Mouse (Mus musculus): Measurements from ENCODE around the gene Sap25. TPM values are rescaled to one million over a fixed set of nuclear protein-coding genes. Genes with fewer than 3 reads are reported as not detected.

Sap25 gene
- polyA plus RNA-seq, 1 experiment from 2014 or later: 8.3 TPM

GRCm38 (mm10) chr5:137629306-137629721, 11.8 kb upstream of the Sap25 start:
- peak overlapping the region; percentile 76 for H3K4me2 ChIP-seq
- H3K4me1 ChIP-seq: peaks cover 47% of the 10 kb centered on the region
- peaks cover 9% of the 10 kb centered on the region for H3K36me3 ChIP-seq
- peak overlapping the region; percentile 98 for H3K27ac ChIP-seq
- H3K9ac ChIP-seq: peak overlapping the region; percentile 77
- WGBS: under 1% methylated on average over 23 of the region's 23 CpGs
- H3K27me3 ChIP-seq: no peaks in the 10 kb centered on the region
- no peaks in the 10 kb centered on the region for H3K9me3 ChIP-seq
- ATAC-seq (ENCODE audit: borderline replicate concordance, extremely low read depth, low FRiP score, low TSS enrichment): peak; percentile 33; the same call in 1 of the 2 replicates
- peak overlapping the region; percentile 83 for H3K4me3 ChIP-seq

GRCm38 (mm10) chr5:137629906-137630545, 11.1 kb upstream of the Sap25 start:
- Histone ChIP-seq H3K27me3 (no peaks in the 10 kb centered on the region), H3K4me2 (peak overlapping the region; percentile 76), H3K4me1 (peaks cover 47% of the 10 kb centered on the region), H3K4me3 (peak overlapping the region; percentile 83), H3K9me3 (no peaks in the 10 kb centered on the region), H3K36me3 (peaks cover 15% of the 10 kb centered on the region), H3K27ac (peak overlapping the region; percentile 98), H3K9ac (peak overlapping the region; percentile 77)
- no peak for ATAC-seq (ENCODE audit: borderline replicate concordance, extremely low read depth, low FRiP score, low TSS enrichment)
- 8% methylated on average over 6 of the region's 6 CpGs for WGBS

- no peaks in the 10 kb centered on the region for H3K9me3 ChIP-seq
- ATAC-seq (ENCODE audit: borderline replicate concordance, extremely low read depth, low FRiP score, low TSS enrichment): no peak
- peak overlapping the region; percentile 83 for H3K4me3 ChIP-seq
- peaks cover 47% of the 10 kb centered on the region for H3K4me1 ChIP-seq
- H3K4me2 ChIP-seq: peak overlapping the region; percentile 76
- peak overlapping the region; percentile 77 for H3K9ac ChIP-seq
- H3K36me3 ChIP-seq: peaks cover 21% of the 10 kb centered on the region
- H3K27ac ChIP-seq: peak overlapping the region; percentile 98
- WGBS: 12% methylated on average over 3 of the region's 3 CpGs
- no peaks in the 10 kb centered on the region for H3K27me3 ChIP-seq
These were observed 10.5 kb upstream of the Sap25 start for GRCm38 (mm10) chr5:137630602-137631001.

- ATAC-seq (ENCODE audit: borderline replicate concordance, extremely low read depth, low FRiP score, low TSS enrichment): no peak
- H3K4me3 ChIP-seq: peak overlapping the region; percentile 83
- H3K4me2 ChIP-seq: peak overlapping the region; percentile 76
- H3K27ac ChIP-seq: peak overlapping the region; percentile 98
- H3K36me3 ChIP-seq: peaks cover 27% of the 10 kb centered on the region
- peaks cover 47% of the 10 kb centered on the region for H3K4me1 ChIP-seq
- no peaks in the 10 kb centered on the region for H3K27me3 ChIP-seq
- H3K9me3 ChIP-seq: no peaks in the 10 kb centered on the region
- peak overlapping the region; percentile 77 for H3K9ac ChIP-seq
- 55% methylated on average over 9 of the region's 9 CpGs for WGBS
These were observed 10.0 kb upstream of the Sap25 start for GRCm38 (mm10) chr5:137631171-137631570.

GRCm38 (mm10) chr5:137631591-137631990, 9.5 kb upstream of the Sap25 start:
- Histone ChIP-seq H3K4me2 (peak overlapping the region; percentile 76), H3K4me3 (peak overlapping the region; percentile 83; the same call in 1 of the 2 replicates), H3K27ac (peak overlapping the region; percentile 98), H3K9ac (peak overlapping the region; percentile 77; the same call in 1 of the 2 replicates), H3K4me1 (peaks cover 47% of the 10 kb centered on the region), H3K27me3 (no peaks in the 10 kb centered on the region), H3K9me3 (no peaks in the 10 kb centered on the region), H3K36me3 (peaks cover 31% of the 10 kb centered on the region)
- no peak for ATAC-seq (ENCODE audit: borderline replicate concordance, extremely low read depth, low FRiP score, low TSS enrichment)
- WGBS: 44% methylated on average over 4 of the region's 4 CpGs

- WGBS: 66% methylated on average over 12 of the region's 12 CpGs
- H3K9me3 ChIP-seq: no peaks in the 10 kb centered on the region
- no peak overlapping the region for H3K4me3 ChIP-seq
- H3K27me3 ChIP-seq: no peaks in the 10 kb centered on the region
- ATAC-seq (ENCODE audit: borderline replicate concordance, extremely low read depth, low FRiP score, low TSS enrichment): no peak
- H3K27ac ChIP-seq: peak overlapping the region; percentile 24; the same call in 1 of the 2 replicates
- H3K36me3 ChIP-seq: peaks cover 50% of the 10 kb centered on the region
- peaks cover 38% of the 10 kb centered on the region for H3K4me1 ChIP-seq
- no peak overlapping the region for H3K9ac ChIP-seq
- H3K4me2 ChIP-seq: no peak overlapping the region
These were observed 7.6 kb upstream of the Sap25 start for GRCm38 (mm10) chr5:137633397-137634084.

GRCm38 (mm10) chr5:137639472-137639871, 1.7 kb upstream of the Sap25 start:
- H3K4me2 ChIP-seq: no peak overlapping the region
- 64% methylated on average over 7 of the region's 7 CpGs for WGBS
- no peaks in the 10 kb centered on the region for H3K9me3 ChIP-seq
- H3K27me3 ChIP-seq: peaks cover 7% of the 10 kb centered on the region
- ATAC-seq (ENCODE audit: borderline replicate concordance, extremely low read depth, low FRiP score, low TSS enrichment): no peak; the same call in 1 of the 2 replicates
- no peak overlapping the region for H3K27ac ChIP-seq
- no peak overlapping the region for H3K4me3 ChIP-seq
- H3K36me3 ChIP-seq: peaks cover 79% of the 10 kb centered on the region
- H3K9ac ChIP-seq: no peak overlapping the region
- no peaks in the 10 kb centered on the region for H3K4me1 ChIP-seq

- no peak for ATAC-seq (ENCODE audit: borderline replicate concordance, extremely low read depth, low FRiP score, low TSS enrichment)
- H3K27me3 ChIP-seq: peaks cover 27% of the 10 kb centered on the region
- no peaks in the 10 kb centered on the region for H3K9me3 ChIP-seq
- WGBS: 42% methylated on average over 4 of the region's 4 CpGs
- H3K9ac ChIP-seq: no peak overlapping the region
- H3K36me3 ChIP-seq: peaks cover 46% of the 10 kb centered on the region
- no peak overlapping the region for H3K4me2 ChIP-seq
- peaks cover 6% of the 10 kb centered on the region for H3K4me1 ChIP-seq
- no peak overlapping the region for H3K27ac ChIP-seq
- no peak overlapping the region for H3K4me3 ChIP-seq
These were observed 1.8 kb downstream of the Sap25 start for GRCm38 (mm10) chr5:137642886-137643285.

- peaks cover 27% of the 10 kb centered on the region for H3K27me3 ChIP-seq
- no peak overlapping the region for H3K4me3 ChIP-seq
- no peak overlapping the region for H3K27ac ChIP-seq
These were observed 3.4 kb downstream of the Sap25 start for GRCm38 (mm10) chr5:137644484-137644883.

GRCm38 (mm10) chr5:137645091-137645651, 4.0 kb downstream of the Sap25 start:
- H3K36me3 ChIP-seq: peaks cover 24% of the 10 kb centered on the region
- H3K9me3 ChIP-seq: no peaks in the 10 kb centered on the region
- H3K27ac ChIP-seq: no peak overlapping the region
- H3K9ac ChIP-seq: no peak overlapping the region
- peaks cover 27% of the 10 kb centered on the region for H3K27me3 ChIP-seq
- peaks cover 18% of the 10 kb centered on the region for H3K4me1 ChIP-seq
- H3K4me2 ChIP-seq: peak overlapping the region; percentile 50
- H3K4me3 ChIP-seq: peak overlapping the region; percentile 32
- ATAC-seq (ENCODE audit: borderline replicate concordance, extremely low read depth, low FRiP score, low TSS enrichment): no peak
- 4% methylated on average over 44 of the region's 44 CpGs for WGBS

More at GRCm38 (mm10) chr5:137644484-137644883, 3.4 kb downstream of the Sap25 start:
- Histone ChIP-seq H3K36me3 (peaks cover 31% of the 10 kb centered on the region), H3K4me1 (peaks cover 11% of the 10 kb centered on the region), H3K4me2 (peak overlapping the region; percentile 50), H3K9ac (no peak overlapping the region), H3K9me3 (no peaks in the 10 kb centered on the region)
- 41% methylated on average over 19 of the region's 19 CpGs for WGBS
- no peak for ATAC-seq (ENCODE audit: borderline replicate concordance, extremely low read depth, low FRiP score, low TSS enrichment)

GRCm38 (mm10) chr5:137645652-137646091, 4.5 kb downstream of the Sap25 start, which contains the start of gene Irs3:
TSS of gene Irs3 (minus strand) at chr5:137645714.
- H3K4me3 ChIP-seq: peak within 1 kb of the TSS; percentile 32
- H3K36me3 ChIP-seq: peaks cover 19% of the 10 kb centered on the region
- WGBS: 22% methylated on average over 11 of the region's 11 CpGs
- peak within 1 kb of the TSS; percentile 50 for H3K4me2 ChIP-seq
- H3K27ac ChIP-seq: no peak within 1 kb of the TSS
- H3K9me3 ChIP-seq: no peaks in the 10 kb centered on the region
- peaks cover 22% of the 10 kb centered on the region for H3K4me1 ChIP-seq
- ATAC-seq (ENCODE audit: borderline replicate concordance, extremely low read depth, low FRiP score, low TSS enrichment): no peak
- peaks cover 27% of the 10 kb centered on the region for H3K27me3 ChIP-seq
- no peak within 1 kb of the TSS for H3K9ac ChIP-seq

Measured in lung, embryonic 15.5 days (tissue).